Mouse (Mus musculus) kidney, embryonic 14.5 days (tissue): ENCODE measurements at regions not wholly inside any gene's neighbourhood (a gene's known extent, or its start where the extent isn't known, plus 50 kb on each side); places are given as distances from the start of the nearest gene placed in this dataset.

Experiments
- ATAC-seq: fragments of 200-750 bp; cut with Nextera tagmentation; 2 replicates; pipeline ENCODE4 v1.8.0; 2017; ENCODE audit warnings: moderate number of reproducible peaks, mild to moderate bottlenecking, moderate TSS enrichment, moderate library complexity; ENCODE audit not compliant: low FRiP score, low TSS enrichment
- H3K27ac ChIP-seq: fragments of 300-500 bp; sonication (generic); 2 replicates; pipeline ENCODE4 v1.5.1; 2014; ENCODE audit warnings: low read depth, mild to moderate bottlenecking, low read length, moderate library complexity, mixed read lengths
- H3K27me3 ChIP-seq: fragments of 300-500 bp; sonication (generic); 2 replicates; pipeline ENCODE4 v1.6.1; 2014; ENCODE audit warnings: mild to moderate bottlenecking, low read length; ENCODE audit not compliant: control insufficient read depth, insufficient read depth
- H3K36me3 ChIP-seq: fragments of 300-500 bp; sonication (generic); 2 replicates; pipeline ENCODE4 v1.6.1; 2014; ENCODE audit warnings: low read length, mixed read lengths; ENCODE audit not compliant: control insufficient read depth, insufficient read depth
- H3K4me1 ChIP-seq: fragments of 300-500 bp; sonication (generic); 2 replicates; pipeline ENCODE4 v1.6.1; 2014; ENCODE audit warnings: low read length, mixed read lengths; ENCODE audit not compliant: control insufficient read depth, insufficient read depth
- H3K4me2 ChIP-seq: fragments of 300-500 bp; sonication (generic); replicated peaks from 2 replicates; pipeline ENCODE4 v1.6.1; 2014; ENCODE audit warnings: low read depth, mild to moderate bottlenecking, low read length
- H3K4me3 ChIP-seq: fragments of 300-500 bp; sonication (generic); 2 replicates; pipeline ENCODE4 v1.5.1; 2014; ENCODE audit warnings: mild to moderate bottlenecking, low read length
- H3K9ac ChIP-seq: fragments of 300-500 bp; sonication (generic); 2 replicates; pipeline ENCODE4 v1.6.1; 2014; ENCODE audit warnings: low read depth, mild to moderate bottlenecking, low read length, moderate library complexity
- H3K9me3 ChIP-seq: fragments of 300-500 bp; sonication (generic); 2 replicates; pipeline ENCODE4 v1.6.1; 2016; ENCODE audit warnings: low read length; ENCODE audit not compliant: control insufficient read depth
- WGBS: fragments of 180-500 bp; shearing (Covaris S2); extraction: QIAGEN DNeasy Blood & Tissue Kit; methylation state at CpG from one replicate; pipeline ENCODE4 v1.1.7; 2014; 5-methylcytosine and 5-hydroxymethylcytosine counted together

GRCm38 (mm10) chr10:26434586-26434985, 58.8 kb upstream of the L3mbtl3 start:
- Histone ChIP-seq H3K4me1 (no peaks in the 10 kb centered on the region), H3K27me3 (no peaks in the 10 kb centered on the region), H3K27ac (no peak overlapping the region), H3K9ac (no peak overlapping the region), H3K36me3 (no peaks in the 10 kb centered on the region), H3K4me3 (no peak overlapping the region), H3K4me2 (no peak overlapping the region), H3K9me3 (no peaks in the 10 kb centered on the region)
- no peak for ATAC-seq
- WGBS, result 93% methylated on average over 11 of the region's 11 CpGs

- Histone ChIP-seq H3K4me1 (no peaks in the 10 kb centered on the region), H3K4me3 (no peak overlapping the region), H3K4me2 (no peak overlapping the region), H3K27me3 (no peaks in the 10 kb centered on the region), H3K9ac (no peak overlapping the region), H3K36me3 (no peaks in the 10 kb centered on the region), H3K27ac (no peak overlapping the region), H3K9me3 (no peaks in the 10 kb centered on the region)
- 91% methylated on average over 1 of the region's 1 CpGs for WGBS
- ATAC-seq, result no peak
Observed at GRCm38 (mm10) chr10:26440720-26441119, 64.9 kb upstream of the L3mbtl3 start.

DNA sequence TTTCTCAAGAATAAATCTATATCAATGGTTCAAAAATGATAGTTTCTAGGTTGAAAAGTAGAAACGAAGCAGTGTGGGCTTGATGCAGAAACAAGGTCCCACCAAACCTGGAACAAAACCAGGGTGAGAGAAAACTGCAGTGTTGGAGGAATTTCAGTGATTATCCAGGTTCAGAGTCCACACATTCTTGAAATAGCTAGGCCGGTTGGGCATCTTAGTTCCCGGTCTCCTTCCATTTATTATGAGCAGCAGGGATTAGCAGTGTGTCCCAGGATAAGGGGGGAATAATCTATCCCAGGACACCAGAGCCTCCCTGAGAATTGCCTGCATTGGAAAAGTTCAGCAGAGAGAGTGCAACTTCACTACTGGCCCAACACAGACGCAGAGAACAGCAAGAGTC, 108.5 kb upstream of the L3mbtl3 start:
- H3K9me3 ChIP-seq, result no peaks in the 10 kb centered on the region
- 77% methylated on average over 4 of the region's 4 CpGs for WGBS
- ATAC-seq, result no peak
- H3K27me3 ChIP-seq, result no peaks in the 10 kb centered on the region
- H3K36me3 ChIP-seq, result no peaks in the 10 kb centered on the region
- no peaks in the 10 kb centered on the region for H3K4me1 ChIP-seq
- no peak overlapping the region for H3K4me3 ChIP-seq
- no peak overlapping the region for H3K27ac ChIP-seq
- no peak overlapping the region for H3K9ac ChIP-seq
- no peak overlapping the region for H3K4me2 ChIP-seq

GRCm38 (mm10) chr10:26491351-26491750, 115.6 kb upstream of the L3mbtl3 start:
- Histone ChIP-seq H3K4me1 (no peaks in the 10 kb centered on the region), H3K27ac (no peak overlapping the region), H3K4me2 (no peak overlapping the region), H3K36me3 (no peaks in the 10 kb centered on the region), H3K9ac (no peak overlapping the region), H3K9me3 (no peaks in the 10 kb centered on the region), H3K27me3 (no peaks in the 10 kb centered on the region), H3K4me3 (no peak overlapping the region)
- WGBS, result 92% methylated on average over 5 of the region's 5 CpGs
- no peak for ATAC-seq

DNA sequence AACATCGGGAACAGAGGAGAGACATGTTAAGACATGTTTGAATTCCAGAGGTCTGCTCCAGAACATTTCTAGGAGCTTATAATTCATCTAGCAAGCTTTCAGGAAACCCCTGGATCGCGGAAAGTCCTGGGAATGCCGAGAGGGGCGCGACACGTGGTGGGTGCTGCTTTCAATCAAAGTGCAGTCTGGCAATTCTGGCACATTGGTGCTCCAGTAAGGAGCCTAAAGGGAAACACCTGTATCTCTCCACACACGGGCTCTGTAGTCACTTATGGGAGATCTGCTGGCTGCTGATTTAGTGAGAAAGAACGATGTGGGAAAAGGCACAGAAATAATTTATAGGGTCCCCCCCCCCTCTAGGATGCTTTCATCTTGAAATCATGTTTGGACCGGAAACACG, 116.4 kb upstream of the L3mbtl3 start:
- H3K4me2 ChIP-seq, result no peak overlapping the region
- no peaks in the 10 kb centered on the region for H3K9me3 ChIP-seq
- H3K4me1 ChIP-seq, result no peaks in the 10 kb centered on the region
- WGBS, result 81% methylated on average over 11 of the region's 11 CpGs
- H3K4me3 ChIP-seq, result no peak overlapping the region
- H3K36me3 ChIP-seq, result no peaks in the 10 kb centered on the region
- no peak overlapping the region for H3K27ac ChIP-seq
- H3K27me3 ChIP-seq, result no peaks in the 10 kb centered on the region
- no peak overlapping the region for H3K9ac ChIP-seq
- ATAC-seq, result no peak

- no peak for ATAC-seq
- 85% methylated on average over 13 of the region's 13 CpGs for WGBS
- Histone ChIP-seq H3K9ac (no peak overlapping the region), H3K27me3 (no peaks in the 10 kb centered on the region), H3K4me2 (no peak overlapping the region), H3K27ac (no peak overlapping the region), H3K9me3 (no peaks in the 10 kb centered on the region), H3K36me3 (no peaks in the 10 kb centered on the region), H3K4me3 (no peak overlapping the region), H3K4me1 (no peaks in the 10 kb centered on the region)
Observed at GRCm38 (mm10) chr10:26492856-26493484, 117.2 kb upstream of the L3mbtl3 start.

DNA sequence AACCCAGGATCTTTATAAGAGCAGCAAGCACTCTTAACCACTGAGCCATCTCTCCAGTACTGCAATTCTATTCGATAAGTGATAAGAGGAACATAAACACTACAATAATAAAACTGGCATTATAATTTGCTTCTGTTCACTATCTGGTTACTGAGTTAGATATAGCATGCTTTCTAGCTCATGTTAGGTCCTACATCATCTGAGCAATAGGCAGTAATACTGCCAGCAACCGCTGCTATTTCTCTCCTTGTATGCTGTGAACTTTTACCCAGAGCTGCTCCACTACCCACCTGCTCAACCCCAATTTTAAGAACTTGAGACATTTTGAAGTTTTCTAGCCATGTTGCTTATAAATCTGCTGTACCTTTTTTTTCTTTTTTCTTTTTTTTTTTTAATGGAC, 118.0 kb upstream of the L3mbtl3 start:
- Histone ChIP-seq H3K9ac (no peak overlapping the region), H3K36me3 (no peaks in the 10 kb centered on the region), H3K27me3 (no peaks in the 10 kb centered on the region), H3K27ac (no peak overlapping the region), H3K4me3 (no peak overlapping the region), H3K9me3 (no peaks in the 10 kb centered on the region), H3K4me1 (no peaks in the 10 kb centered on the region), H3K4me2 (no peak overlapping the region)
- WGBS, result 92% methylated on average over 2 of the region's 2 CpGs
- ATAC-seq, result no peak

DNA sequence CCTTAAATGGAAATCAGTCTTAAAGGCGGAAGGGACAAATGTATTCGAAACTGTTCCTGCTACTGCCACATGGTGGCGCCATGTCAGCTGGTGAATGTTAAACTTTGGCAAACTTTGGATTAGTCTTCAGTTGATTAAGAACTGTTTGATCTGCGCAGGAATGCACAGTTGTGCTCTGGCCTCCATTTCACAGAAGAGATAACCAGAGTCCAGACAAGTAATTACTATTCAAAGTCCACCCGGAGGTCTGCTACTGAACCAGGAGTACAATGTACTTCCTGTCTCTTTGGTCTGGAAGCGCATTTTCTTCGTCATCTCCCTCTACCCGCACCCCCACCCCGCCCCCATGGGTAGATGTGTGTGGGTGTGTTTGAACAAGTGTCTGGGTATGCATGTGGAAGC, 118.6 kb upstream of the L3mbtl3 start:
- peak; percentile 71; the same call in 1 of the 2 replicates for ATAC-seq
- H3K9me3 ChIP-seq, result no peaks in the 10 kb centered on the region
- H3K36me3 ChIP-seq, result no peaks in the 10 kb centered on the region
- H3K9ac ChIP-seq, result no peak overlapping the region
- no peak overlapping the region for H3K4me3 ChIP-seq
- 68% methylated on average over 9 of the region's 9 CpGs for WGBS
- H3K4me2 ChIP-seq, result no peak overlapping the region
- no peaks in the 10 kb centered on the region for H3K27me3 ChIP-seq
- H3K4me1 ChIP-seq, result no peaks in the 10 kb centered on the region
- no peak overlapping the region for H3K27ac ChIP-seq

DNA sequence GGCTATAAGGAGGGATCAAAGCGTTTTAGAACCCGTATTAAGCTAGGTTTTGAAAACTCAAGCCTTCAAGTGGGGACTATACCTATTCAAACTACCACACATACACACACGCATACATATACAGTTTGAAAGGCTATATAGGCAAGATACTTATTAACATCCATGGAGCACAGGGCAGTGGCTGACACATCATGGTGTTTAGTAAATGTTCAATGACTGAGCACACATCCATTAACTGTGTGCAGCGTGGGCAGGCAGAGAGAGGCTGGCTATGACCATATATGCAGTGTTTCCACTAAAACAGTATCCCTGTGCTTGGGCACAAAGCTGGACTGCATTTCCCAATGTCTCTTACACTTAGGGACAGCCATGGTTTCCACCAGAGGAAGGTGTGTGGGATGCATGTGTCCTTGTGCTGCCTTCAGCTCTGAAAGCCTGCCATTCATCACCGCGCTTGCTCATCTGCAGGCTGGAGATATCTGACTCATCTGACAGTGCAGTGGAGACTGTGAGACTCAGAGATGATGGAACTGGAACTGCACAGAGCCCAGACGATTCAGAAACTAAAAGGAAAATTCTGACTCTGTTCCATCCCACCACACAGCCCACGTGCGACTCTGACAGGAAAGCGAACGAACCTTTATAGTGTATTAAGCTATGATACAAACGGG, 124.6 kb upstream of the L3mbtl3 start:
- 80% methylated on average over 12 of the region's 12 CpGs for WGBS

More for the DNA sequence above, 124.6 kb upstream of the L3mbtl3 start:
- Histone ChIP-seq H3K4me2 (no peak overlapping the region), H3K9me3 (no peaks in the 10 kb centered on the region), H3K27me3 (no peaks in the 10 kb centered on the region), H3K27ac (no peak overlapping the region), H3K36me3 (no peaks in the 10 kb centered on the region), H3K9ac (no peak overlapping the region), H3K4me1 (no peaks in the 10 kb centered on the region), H3K4me3 (no peak overlapping the region)
- ATAC-seq, result no peak
